Mouse (Mus musculus) right cerebral cortex, postnatal 25 days (tissue): ENCODE data around the gene Chrna9.
"Not testable (repeated sequence)": the region's sequence is repeated elsewhere in the genome, so short reads cannot be mapped to it uniquely, and the experiment has no call there.

Experiments used
- DNase-seq: peaks from one replicate; pipeline ENCODE4 v3.0.0; 2022

Chrna9 gene

GRCm38 (mm10) chr5:65959893-65960596 lies 25.3 kb downstream of the Chrna9 start:
- no peak for DNase-seq

GRCm38 (mm10) chr5:65960597-65960950 lies 25.9 kb downstream of the Chrna9 start:
- DNase-seq, result no peak

- no peak for DNase-seq
Measured at GRCm38 (mm10) chr5:65963291-65963690, 28.6 kb downstream of the Chrna9 start.

- DNase-seq, result no peak
Measured at GRCm38 (mm10) chr5:65965771-65966279, 31.1 kb downstream of the Chrna9 start.

- no peak for DNase-seq
Measured at GRCm38 (mm10) chr5:65967091-65967490, 32.4 kb downstream of the Chrna9 start.

GRCm38 (mm10) chr5:65968004-65968403 lies 33.3 kb downstream of the Chrna9 start:
- DNase-seq, result no peak

GRCm38 (mm10) chr5:65973189-65973588 lies 38.5 kb downstream of the Chrna9 start:
- no peak for DNase-seq

- DNase-seq, result no peak
Measured at GRCm38 (mm10) chr5:65975731-65976130, 41.0 kb downstream of the Chrna9 start.

GRCm38 (mm10) chr5:65986426-65986825 lies 51.7 kb downstream of the Chrna9 start:
- no peak for DNase-seq

GRCm38 (mm10) chr5:65987004-65987403 lies 52.3 kb downstream of the Chrna9 start:
- DNase-seq, result not testable (repeated sequence)

- no peak for DNase-seq
Measured at GRCm38 (mm10) chr5:65991191-65991590, 56.5 kb downstream of the Chrna9 start.

GRCm38 (mm10) chr5:65994643-65995042 lies 59.9 kb downstream of the Chrna9 start:
- DNase-seq, result no peak

- no peak for DNase-seq
Measured at GRCm38 (mm10) chr5:65997813-65998212, 63.1 kb downstream of the Chrna9 start.

- DNase-seq, result no peak
Measured at GRCm38 (mm10) chr5:65999106-65999505, 64.4 kb downstream of the Chrna9 start.

- no peak for DNase-seq
Measured at GRCm38 (mm10) chr5:66000074-66000473, 65.4 kb downstream of the Chrna9 start.

- no peak for DNase-seq
Measured at GRCm38 (mm10) chr5:66000567-66001125, 65.9 kb downstream of the Chrna9 start.

GRCm38 (mm10) chr5:66001232-66001631 lies 66.5 kb downstream of the Chrna9 start:
- DNase-seq, result no peak

GRCm38 (mm10) chr5:66004134-66004925 lies 69.6 kb downstream of the Chrna9 start, which contains the start of gene 9130230L23Rik:
Gene 9130230L23Rik, minus strand, starts transcription at chr5:66004285.
- no peak for DNase-seq

GRCm38 (mm10) chr5:66005041-66005678 lies 70.4 kb downstream of the Chrna9 start:
- DNase-seq, result no peak

GRCm38 (mm10) chr5:66008245-66008967 lies 73.7 kb downstream of the Chrna9 start:
- DNase-seq, result no peak

- no peak for DNase-seq
Measured at GRCm38 (mm10) chr5:66013999-66014398, 79.3 kb downstream of the Chrna9 start.

- DNase-seq, result no peak
Measured at GRCm38 (mm10) chr5:66014437-66014836, 79.7 kb downstream of the Chrna9 start.
